Mouse (Mus musculus) 3134 (cell line): ENCODE data around the gene Jsrp1.

ENCODE experiments used
- DNase-seq: peaks from one replicate; pipeline ENCODE4 v3.0.0-alpha.2; 2011; ENCODE audit warnings: low spot score; ENCODE audit not compliant: insufficient read length; ENCODE audit errors: extremely low read depth

Gene Jsrp1

GRCm38 (mm10) chr10:80793803-80794202 is 19.5 kb downstream of the Jsrp1 start:
- DNase-seq, result peak; percentile 30

GRCm38 (mm10) chr10:80793033-80793784 is 20.1 kb downstream of the Jsrp1 start:
- peak; percentile 30 for DNase-seq

- no peak for DNase-seq
These were observed 20.9 kb downstream of the Jsrp1 start for GRCm38 (mm10) chr10:80792175-80793032.

- peak; percentile 35 for DNase-seq
These were observed 21.7 kb downstream of the Jsrp1 start for GRCm38 (mm10) chr10:80791476-80792174.

GRCm38 (mm10) chr10:80790761-80791404 is 22.4 kb downstream of the Jsrp1 start:
- DNase-seq, result no peak

- no peak for DNase-seq
These were observed 25.8 kb downstream of the Jsrp1 start for GRCm38 (mm10) chr10:80787517-80787916.

GRCm38 (mm10) chr10:80785963-80786362 is 27.3 kb downstream of the Jsrp1 start:
- DNase-seq, result no peak

GRCm38 (mm10) chr10:80784871-80785270 is 28.4 kb downstream of the Jsrp1 start:
- no peak for DNase-seq

- DNase-seq, result no peak
These were observed 29.0 kb downstream of the Jsrp1 start for GRCm38 (mm10) chr10:80784302-80784701.

- DNase-seq, result no peak
These were observed 33.7 kb downstream of the Jsrp1 start for GRCm38 (mm10) chr10:80779565-80779964.

- DNase-seq, result no peak
These were observed 36.2 kb downstream of the Jsrp1 start for GRCm38 (mm10) chr10:80777123-80777522.

GRCm38 (mm10) chr10:80776358-80776869 is 36.9 kb downstream of the Jsrp1 start:
- no peak for DNase-seq

- DNase-seq, result no peak
These were observed 37.6 kb downstream of the Jsrp1 start for GRCm38 (mm10) chr10:80775731-80776130.

- no peak for DNase-seq
These were observed 38.3 kb downstream of the Jsrp1 start for GRCm38 (mm10) chr10:80774981-80775380.

GRCm38 (mm10) chr10:80774549-80774948 is 38.7 kb downstream of the Jsrp1 start:
- peak; percentile 62 for DNase-seq

GRCm38 (mm10) chr10:80773816-80774215 is 39.5 kb downstream of the Jsrp1 start:
- no peak for DNase-seq

- no peak for DNase-seq
These were observed 44.9 kb downstream of the Jsrp1 start for GRCm38 (mm10) chr10:80768365-80768764.

- no peak for DNase-seq
These were observed 47.0 kb downstream of the Jsrp1 start for GRCm38 (mm10) chr10:80766161-80766815.

GRCm38 (mm10) chr10:80765746-80766145 is 47.6 kb downstream of the Jsrp1 start:
- DNase-seq, result no peak

- no peak for DNase-seq
These were observed 49.8 kb downstream of the Jsrp1 start for GRCm38 (mm10) chr10:80763502-80763901.
